Mouse (Mus musculus): ENCODE measurements around the gene Hrg. TPM values are rescaled to one million over a fixed set of nuclear protein-coding genes. Genes with fewer than 3 reads are reported as not detected.

Gene Hrg
- 0.08 TPM in 1 of 2 replicates, not detected in the other for polyA plus RNA-seq (2016; fragmentation: Nextera tagmentation; extraction: Ambion mirVana)

GRCm38 (mm10) chr16:22950840-22951395 lies at the start of gene Hrg:
Gene Hrg (plus strand): TSS chr16:22951072.
- H3K9me3 ChIP-seq, result no peaks in the 10 kb centered on the region
- no peaks in the 10 kb centered on the region for H3K27me3 ChIP-seq (ENCODE audit: insufficient read depth, poor library complexity, severe bottlenecking)
- H3K27ac ChIP-seq, result no peak within 1 kb of the TSS
- no peaks in the 10 kb centered on the region for H3K36me3 ChIP-seq
- H3K4me3 ChIP-seq, result no peak within 1 kb of the TSS
- 85% methylated on average over 6 of the region's 6 CpGs for WGBS
- peak; percentile 9 for DNase-seq (ENCODE audit: low spot score)
- H3K4me1 ChIP-seq, result peaks cover 4% of the 10 kb centered on the region; the same call in 1 of the 2 replicates

GRCm38 (mm10) chr16:22901326-22901725 lies 49.5 kb upstream of the Hrg start:
- no peaks in the 10 kb centered on the region for H3K9me3 ChIP-seq
- no peak overlapping the region for H3K4me3 ChIP-seq
- no peak for DNase-seq (ENCODE audit: low spot score)
- no peaks in the 10 kb centered on the region for H3K36me3 ChIP-seq
- 70% methylated on average over 3 of the region's 3 CpGs for WGBS
- no peaks in the 10 kb centered on the region for H3K27me3 ChIP-seq (ENCODE audit: insufficient read depth, poor library complexity, severe bottlenecking)
- H3K27ac ChIP-seq, result no peak overlapping the region
- H3K4me1 ChIP-seq, result no peaks in the 10 kb centered on the region

- Histone ChIP-seq H3K27me3 (ENCODE audit: insufficient read depth, poor library complexity, severe bottlenecking) (no peaks in the 10 kb centered on the region), H3K4me3 (no peak overlapping the region), H3K4me1 (no peaks in the 10 kb centered on the region), H3K9me3 (no peaks in the 10 kb centered on the region), H3K36me3 (no peaks in the 10 kb centered on the region), H3K27ac (no peak overlapping the region)
- 82% methylated on average over 6 of the region's 6 CpGs for WGBS
- DNase-seq (ENCODE audit: low spot score), result no peak
Observed at GRCm38 (mm10) chr16:22909290-22909689, 41.6 kb upstream of the Hrg start.

- 70% methylated on average over 3 of the region's 3 CpGs for WGBS
- no peaks in the 10 kb centered on the region for H3K36me3 ChIP-seq
- H3K9me3 ChIP-seq, result 0 out of 2 replicates have a peak, but pooled peaks cover 2% of the 10 kb centered on the region
- H3K27ac ChIP-seq, result no peak overlapping the region
- H3K4me3 ChIP-seq, result no peak overlapping the region
- H3K4me1 ChIP-seq, result no peaks in the 10 kb centered on the region
- H3K27me3 ChIP-seq (ENCODE audit: insufficient read depth, poor library complexity, severe bottlenecking), result no peaks in the 10 kb centered on the region
- no peak for DNase-seq (ENCODE audit: low spot score)
Observed at GRCm38 (mm10) chr16:22911986-22912385, 38.9 kb upstream of the Hrg start.

GRCm38 (mm10) chr16:22912886-22913285 lies 38.0 kb upstream of the Hrg start:
- Histone ChIP-seq H3K4me3 (no peak overlapping the region), H3K27me3 (ENCODE audit: insufficient read depth, poor library complexity, severe bottlenecking) (no peaks in the 10 kb centered on the region), H3K36me3 (no peaks in the 10 kb centered on the region), H3K9me3 (0 out of 2 replicates have a peak, but pooled peaks cover 2% of the 10 kb centered on the region), H3K27ac (no peak overlapping the region), H3K4me1 (no peaks in the 10 kb centered on the region)
- 65% methylated on average over 6 of the region's 6 CpGs for WGBS
- no peak for DNase-seq (ENCODE audit: low spot score)

GRCm38 (mm10) chr16:22914276-22914675 lies 36.6 kb upstream of the Hrg start:
- H3K36me3 ChIP-seq, result no peaks in the 10 kb centered on the region
- DNase-seq (ENCODE audit: low spot score), result no peak
- no peak overlapping the region for H3K4me3 ChIP-seq
- H3K9me3 ChIP-seq, result 0 out of 2 replicates have a peak, but pooled peaks cover 2% of the 10 kb centered on the region
- H3K4me1 ChIP-seq, result no peaks in the 10 kb centered on the region
- H3K27ac ChIP-seq, result no peak overlapping the region
- no peaks in the 10 kb centered on the region for H3K27me3 ChIP-seq (ENCODE audit: insufficient read depth, poor library complexity, severe bottlenecking)

GRCm38 (mm10) chr16:22918034-22918433 lies 32.8 kb upstream of the Hrg start, which contains the start of gene Fetub:
Gene Fetub (plus strand): TSS chr16:22918334.
- DNase-seq (ENCODE audit: low spot score), result no peak
- Histone ChIP-seq H3K27me3 (ENCODE audit: insufficient read depth, poor library complexity, severe bottlenecking) (no peaks in the 10 kb centered on the region), H3K9me3 (0 out of 2 replicates have a peak, but pooled peaks cover 2% of the 10 kb centered on the region), H3K36me3 (no peaks in the 10 kb centered on the region), H3K27ac (no peak within 1 kb of the TSS), H3K4me1 (peaks cover 3% of the 10 kb centered on the region; the same call in 1 of the 2 replicates), H3K4me3 (no peak within 1 kb of the TSS)
- 82% methylated on average over 5 of the region's 5 CpGs for WGBS

- Histone ChIP-seq H3K9me3 (0 out of 2 replicates have a peak, but pooled peaks cover 2% of the 10 kb centered on the region), H3K27me3 (ENCODE audit: insufficient read depth, poor library complexity, severe bottlenecking) (no peaks in the 10 kb centered on the region), H3K36me3 (no peaks in the 10 kb centered on the region), H3K4me3 (no peak overlapping the region), H3K4me1 (peaks cover 3% of the 10 kb centered on the region; the same call in 1 of the 2 replicates), H3K27ac (no peak overlapping the region)
- 80% methylated on average over 15 of the region's 15 CpGs for WGBS
- DNase-seq (ENCODE audit: low spot score), result no peak
Observed at GRCm38 (mm10) chr16:22918664-22919312, 32.1 kb upstream of the Hrg start.

- no peak for DNase-seq (ENCODE audit: low spot score)
- Histone ChIP-seq H3K4me3 (no peak overlapping the region), H3K27me3 (ENCODE audit: insufficient read depth, poor library complexity, severe bottlenecking) (no peaks in the 10 kb centered on the region), H3K27ac (no peak overlapping the region), H3K36me3 (no peaks in the 10 kb centered on the region), H3K9me3 (0 out of 2 replicates have a peak, but pooled peaks cover 2% of the 10 kb centered on the region), H3K4me1 (peaks cover 3% of the 10 kb centered on the region; the same call in 1 of the 2 replicates)
- 52% methylated on average over 18 of the region's 18 CpGs for whole genome bisulfite sequencing
Observed at GRCm38 (mm10) chr16:22919971-22920854, 30.7 kb upstream of the Hrg start.

GRCm38 (mm10) chr16:22921761-22922160 lies 29.1 kb upstream of the Hrg start:
- DNase-seq (ENCODE audit: low spot score), result no peak
- 91% methylated on average over 5 of the region's 5 CpGs for WGBS

GRCm38 (mm10) chr16:22922433-22922832 lies 28.4 kb upstream of the Hrg start:
- no peaks in the 10 kb centered on the region for H3K36me3 ChIP-seq
- H3K9me3 ChIP-seq, result no peaks in the 10 kb centered on the region
- DNase-seq (ENCODE audit: low spot score), result no peak
- no peak overlapping the region for H3K4me3 ChIP-seq
- no peak overlapping the region for H3K27ac ChIP-seq
- no peaks in the 10 kb centered on the region for H3K27me3 ChIP-seq (ENCODE audit: insufficient read depth, poor library complexity, severe bottlenecking)
- WGBS, result 76% methylated on average over 4 of the region's 4 CpGs
- peaks cover 3% of the 10 kb centered on the region; the same call in 1 of the 2 replicates for H3K4me1 ChIP-seq

More at GRCm38 (mm10) chr16:22921761-22922160, 29.1 kb upstream of the Hrg start:
- H3K27ac ChIP-seq, result no peak overlapping the region
- H3K4me1 ChIP-seq, result peaks cover 3% of the 10 kb centered on the region; the same call in 1 of the 2 replicates
- H3K9me3 ChIP-seq, result no peaks in the 10 kb centered on the region
- no peaks in the 10 kb centered on the region for H3K27me3 ChIP-seq (ENCODE audit: insufficient read depth, poor library complexity, severe bottlenecking)
- H3K36me3 ChIP-seq, result no peaks in the 10 kb centered on the region
- H3K4me3 ChIP-seq, result no peak overlapping the region

GRCm38 (mm10) chr16:22929575-22929974 lies 21.3 kb upstream of the Hrg start:
- no peak overlapping the region for H3K27ac ChIP-seq
- DNase-seq (ENCODE audit: low spot score), result no peak
- H3K36me3 ChIP-seq, result no peaks in the 10 kb centered on the region
- H3K4me1 ChIP-seq, result no peaks in the 10 kb centered on the region
- 72% methylated on average over 6 of the region's 6 CpGs for WGBS
- H3K9me3 ChIP-seq, result no peaks in the 10 kb centered on the region
- no peaks in the 10 kb centered on the region for H3K27me3 ChIP-seq (ENCODE audit: insufficient read depth, poor library complexity, severe bottlenecking)
- no peak overlapping the region for H3K4me3 ChIP-seq

Measured in heart, embryonic 10.5 days (tissue).